Mouse (Mus musculus): ENCODE measurements around the gene Rxra. TPM values are rescaled to one million over a fixed set of nuclear protein-coding genes. Genes with fewer than 3 reads are reported as not detected.

Rxra gene
- polyA plus RNA-seq, 1 experiment from 2014 or later = 16.7 TPM

GRCm38 (mm10) chr2:27676478-27677325 is 462 bp downstream of the Rxra start:
- Histone ChIP-seq H3K27ac (peak overlapping the region; percentile 99), H3K27me3 (no peaks in the 10 kb centered on the region), H3K9me3 (no peaks in the 10 kb centered on the region), H3K4me3 (peak overlapping the region; percentile 88), H3K4me1 (peaks cover 73% of the 10 kb centered on the region), H3K9ac (peak overlapping the region; percentile 97), H3K4me2 (peak overlapping the region; percentile 94), H3K36me3 (no peaks in the 10 kb centered on the region)
- ATAC-seq (ENCODE audit: insufficient number of reproducible peaks, insufficient read depth, low FRiP score, low TSS enrichment, low read depth) = peak; percentile 41
- WGBS = under 1% methylated on average over 39 of the region's 106 CpGs

GRCm38 (mm10) chr2:27677411-27678310 is 1.4 kb downstream of the Rxra start:
- no peak for ATAC-seq (ENCODE audit: insufficient number of reproducible peaks, insufficient read depth, low FRiP score, low TSS enrichment, low read depth)
- WGBS = under 1% methylated on average over 68 of the region's 77 CpGs
- H3K27ac ChIP-seq = peak overlapping the region; percentile 99
- H3K4me2 ChIP-seq = peak overlapping the region; percentile 93
- peak overlapping the region; percentile 88 for H3K4me3 ChIP-seq
- H3K9me3 ChIP-seq = no peaks in the 10 kb centered on the region
- no peaks in the 10 kb centered on the region for H3K36me3 ChIP-seq
- peak overlapping the region; percentile 97 for H3K9ac ChIP-seq
- H3K4me1 ChIP-seq = peaks cover 73% of the 10 kb centered on the region
- H3K27me3 ChIP-seq = no peaks in the 10 kb centered on the region

GRCm38 (mm10) chr2:27678331-27678730 is 2.1 kb downstream of the Rxra start:
- Histone ChIP-seq H3K4me2 (peak overlapping the region; percentile 93), H3K9ac (peak overlapping the region; percentile 97), H3K9me3 (no peaks in the 10 kb centered on the region), H3K36me3 (no peaks in the 10 kb centered on the region), H3K4me1 (peaks cover 73% of the 10 kb centered on the region), H3K4me3 (peak overlapping the region; percentile 88), H3K27me3 (no peaks in the 10 kb centered on the region), H3K27ac (peak overlapping the region; percentile 99)
- WGBS = 15% methylated on average over 4 of the region's 4 CpGs
- ATAC-seq (ENCODE audit: insufficient number of reproducible peaks, insufficient read depth, low FRiP score, low TSS enrichment, low read depth) = no peak

GRCm38 (mm10) chr2:27678836-27679480 is 2.7 kb downstream of the Rxra start:
- Histone ChIP-seq H3K4me2 (peak overlapping the region; percentile 93), H3K9ac (peak overlapping the region; percentile 97), H3K27ac (peak overlapping the region; percentile 75), H3K36me3 (no peaks in the 10 kb centered on the region), H3K4me3 (peak overlapping the region; percentile 88), H3K4me1 (peaks cover 79% of the 10 kb centered on the region), H3K9me3 (no peaks in the 10 kb centered on the region), H3K27me3 (no peaks in the 10 kb centered on the region)
- no peak for ATAC-seq (ENCODE audit: insufficient number of reproducible peaks, insufficient read depth, low FRiP score, low TSS enrichment, low read depth)
- 31% methylated on average over 7 of the region's 7 CpGs for WGBS

GRCm38 (mm10) chr2:27679621-27680025 is 3.4 kb downstream of the Rxra start:
- Histone ChIP-seq H3K4me2 (peak overlapping the region; percentile 93), H3K4me3 (peak overlapping the region; percentile 88), H3K9me3 (no peaks in the 10 kb centered on the region), H3K27ac (peak overlapping the region; percentile 75), H3K4me1 (peaks cover 85% of the 10 kb centered on the region), H3K36me3 (no peaks in the 10 kb centered on the region), H3K9ac (peak overlapping the region; percentile 97), H3K27me3 (no peaks in the 10 kb centered on the region)
- no peak for ATAC-seq (ENCODE audit: insufficient number of reproducible peaks, insufficient read depth, low FRiP score, low TSS enrichment, low read depth)
- WGBS = 3% methylated on average over 3 of the region's 3 CpGs

- Histone ChIP-seq H3K9me3 (no peaks in the 10 kb centered on the region), H3K27me3 (no peaks in the 10 kb centered on the region), H3K4me1 (peaks cover 87% of the 10 kb centered on the region), H3K9ac (peak overlapping the region; percentile 97), H3K27ac (peak overlapping the region; percentile 75), H3K36me3 (no peaks in the 10 kb centered on the region), H3K4me3 (peak overlapping the region; percentile 88), H3K4me2 (peak overlapping the region; percentile 93)
- no peak for ATAC-seq (ENCODE audit: insufficient number of reproducible peaks, insufficient read depth, low FRiP score, low TSS enrichment, low read depth)
- WGBS = 36% methylated on average over 6 of the region's 6 CpGs
These were observed 3.8 kb downstream of the Rxra start for GRCm38 (mm10) chr2:27680058-27680457.

- Histone ChIP-seq H3K27ac (peak overlapping the region; percentile 75), H3K36me3 (no peaks in the 10 kb centered on the region), H3K9ac (peak overlapping the region; percentile 97; the same call in 1 of the 2 replicates), H3K4me2 (peak overlapping the region; percentile 93; the same call in 1 of the 2 replicates), H3K4me1 (peaks cover 84% of the 10 kb centered on the region), H3K4me3 (no peak overlapping the region), H3K9me3 (no peaks in the 10 kb centered on the region), H3K27me3 (no peaks in the 10 kb centered on the region)
- 70% methylated on average over 4 of the region's 4 CpGs for WGBS
- no peak for ATAC-seq (ENCODE audit: insufficient number of reproducible peaks, insufficient read depth, low FRiP score, low TSS enrichment, low read depth)
These were observed 4.4 kb downstream of the Rxra start for GRCm38 (mm10) chr2:27680595-27680994.

- Histone ChIP-seq H3K27ac (peak overlapping the region; percentile 62), H3K27me3 (no peaks in the 10 kb centered on the region), H3K4me2 (no peak overlapping the region), H3K4me1 (peaks cover 85% of the 10 kb centered on the region), H3K9me3 (no peaks in the 10 kb centered on the region), H3K36me3 (no peaks in the 10 kb centered on the region), H3K4me3 (no peak overlapping the region), H3K9ac (peak overlapping the region; percentile 57)
- no peak for ATAC-seq (ENCODE audit: insufficient number of reproducible peaks, insufficient read depth, low FRiP score, low TSS enrichment, low read depth)
- WGBS = 71% methylated on average over 4 of the region's 4 CpGs
These were observed 5.2 kb downstream of the Rxra start for GRCm38 (mm10) chr2:27681426-27681825.

GRCm38 (mm10) chr2:27682096-27682495 is 5.9 kb downstream of the Rxra start:
- H3K9ac ChIP-seq = peak overlapping the region; percentile 57
- no peak for ATAC-seq (ENCODE audit: insufficient number of reproducible peaks, insufficient read depth, low FRiP score, low TSS enrichment, low read depth)
- H3K4me2 ChIP-seq = no peak overlapping the region
- H3K36me3 ChIP-seq = no peaks in the 10 kb centered on the region
- WGBS = 51% methylated on average over 5 of the region's 5 CpGs
- no peak overlapping the region for H3K4me3 ChIP-seq
- H3K4me1 ChIP-seq = peaks cover 89% of the 10 kb centered on the region
- H3K27ac ChIP-seq = peak overlapping the region; percentile 62; the same call in 1 of the 2 replicates
- H3K9me3 ChIP-seq = no peaks in the 10 kb centered on the region
- no peaks in the 10 kb centered on the region for H3K27me3 ChIP-seq

GRCm38 (mm10) chr2:27684017-27684657 is 7.9 kb downstream of the Rxra start:
- H3K4me1 ChIP-seq = peaks cover 90% of the 10 kb centered on the region
- peak overlapping the region; percentile 47; the same call in 1 of the 2 replicates for H3K9ac ChIP-seq
- H3K9me3 ChIP-seq = no peaks in the 10 kb centered on the region
- no peaks in the 10 kb centered on the region for H3K27me3 ChIP-seq
- WGBS = 32% methylated on average over 11 of the region's 11 CpGs
- H3K27ac ChIP-seq = no peak overlapping the region
- H3K36me3 ChIP-seq = no peaks in the 10 kb centered on the region
- ATAC-seq (ENCODE audit: insufficient number of reproducible peaks, insufficient read depth, low FRiP score, low TSS enrichment, low read depth) = no peak
- no peak overlapping the region for H3K4me3 ChIP-seq
- H3K4me2 ChIP-seq = no peak overlapping the region

- Histone ChIP-seq H3K9me3 (no peaks in the 10 kb centered on the region), H3K36me3 (no peaks in the 10 kb centered on the region), H3K27ac (no peak overlapping the region), H3K9ac (no peak overlapping the region), H3K4me3 (no peak overlapping the region), H3K27me3 (no peaks in the 10 kb centered on the region), H3K4me2 (no peak overlapping the region), H3K4me1 (peaks cover 88% of the 10 kb centered on the region)
- 94% methylated on average over 4 of the region's 4 CpGs for WGBS
- no peak for ATAC-seq (ENCODE audit: insufficient number of reproducible peaks, insufficient read depth, low FRiP score, low TSS enrichment, low read depth)
These were observed 9.7 kb downstream of the Rxra start for GRCm38 (mm10) chr2:27685917-27686316.
